Mouse (Mus musculus) heart, postnatal 0 days (tissue): ENCODE measurements around the gene Gen1.

Experiments used
- CTCF ChIP-seq: IDR thresholded peaks from 2 replicates; pipeline ENCODE4 v1.5.1; 2016; ENCODE audit warnings: antibody characterized with exemption, control low read depth, low read depth
- EP300 ChIP-seq: IDR thresholded peaks from 2 replicates; pipeline ENCODE4 v1.6.1; 2016; ENCODE audit warnings: antibody characterized with exemption, low read depth

DNA sequence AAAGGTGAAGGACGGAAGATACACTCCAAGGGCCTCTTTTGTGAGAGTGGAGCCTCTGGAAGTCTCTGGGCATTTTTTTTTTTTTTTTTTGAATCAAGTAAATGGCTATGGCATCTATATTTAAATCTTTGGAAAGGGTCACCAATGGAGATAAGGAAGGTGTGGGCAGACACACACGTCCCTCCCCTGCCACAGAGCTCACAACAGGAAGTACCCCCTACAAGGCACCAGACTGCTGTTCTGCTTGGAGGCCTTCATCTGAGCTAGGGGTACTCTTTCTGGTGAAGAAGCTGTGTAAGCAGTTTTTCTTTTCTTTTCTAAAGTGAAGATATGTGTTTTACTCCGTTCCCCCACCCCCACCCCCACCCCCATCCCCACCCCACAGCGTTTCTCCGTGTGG, 68.8 kb downstream of the Gen1 start:
- no peak for TF ChIP-seq EP300
- TF ChIP-seq CTCF, result no peak
